Mouse (Mus musculus): ENCODE data around the gene Ptpra.
A peak's percentile ranks its signal among the peaks of the same experiment; 100 is the strongest.
"Not testable (repeated sequence)": the region's sequence is repeated elsewhere in the genome, so short reads cannot be mapped to it uniquely, and the experiment has no call there.

Gene Ptpra

GRCm38 (mm10) chr2:130491162-130491561 lies 41.1 kb downstream of the Ptpra start:
- no peak for DNase-seq

- peak; percentile 30 for DNase-seq
These were observed 41.5 kb downstream of the Ptpra start for GRCm38 (mm10) chr2:130491587-130491986.

- DNase-seq, result not testable (repeated sequence)
These were observed 45.0 kb downstream of the Ptpra start for GRCm38 (mm10) chr2:130495114-130495513.

- DNase-seq, result peak; percentile 17
These were observed 46.0 kb downstream of the Ptpra start for GRCm38 (mm10) chr2:130496037-130496436.

- no peak for DNase-seq
These were observed 46.9 kb downstream of the Ptpra start for GRCm38 (mm10) chr2:130496931-130497330.

- peak; percentile 13 for DNase-seq
These were observed 49.5 kb downstream of the Ptpra start for GRCm38 (mm10) chr2:130499546-130499945.

- no peak for DNase-seq
These were observed 51.5 kb downstream of the Ptpra start for GRCm38 (mm10) chr2:130501556-130501955.

- DNase-seq, result not testable (repeated sequence)
These were observed 61.5 kb downstream of the Ptpra start for GRCm38 (mm10) chr2:130511616-130512015.

- DNase-seq, result no peak
These were observed 63.8 kb downstream of the Ptpra start for GRCm38 (mm10) chr2:130513907-130514306.

- DNase-seq, result no peak
These were observed 65.7 kb downstream of the Ptpra start for GRCm38 (mm10) chr2:130515791-130516190.

GRCm38 (mm10) chr2:130521927-130522326 lies 71.8 kb downstream of the Ptpra start:
- no peak for DNase-seq

GRCm38 (mm10) chr2:130525480-130525879 lies 75.4 kb downstream of the Ptpra start:
- not testable (repeated sequence) for DNase-seq

- DNase-seq, result no peak
These were observed 78.4 kb downstream of the Ptpra start for GRCm38 (mm10) chr2:130528457-130528856.

GRCm38 (mm10) chr2:130529290-130529689 lies 79.2 kb downstream of the Ptpra start:
- no peak for DNase-seq

GRCm38 (mm10) chr2:130529925-130530324 lies 79.8 kb downstream of the Ptpra start:
- DNase-seq, result no peak

- no peak for DNase-seq
These were observed 82.1 kb downstream of the Ptpra start for GRCm38 (mm10) chr2:130532201-130532600.

GRCm38 (mm10) chr2:130535017-130535416 lies 84.9 kb downstream of the Ptpra start:
- no peak for DNase-seq

GRCm38 (mm10) chr2:130536890-130537289 lies 86.8 kb downstream of the Ptpra start:
- DNase-seq, result no peak

GRCm38 (mm10) chr2:130538876-130539546 lies 88.9 kb downstream of the Ptpra start:
- DNase-seq, result no peak

GRCm38 (mm10) chr2:130540266-130540665 lies 90.2 kb downstream of the Ptpra start:
- DNase-seq, result no peak

GRCm38 (mm10) chr2:130546957-130547356 lies 96.9 kb downstream of the Ptpra start:
- DNase-seq, result no peak

- no peak for DNase-seq
These were observed 104.8 kb downstream of the Ptpra start for GRCm38 (mm10) chr2:130554841-130555240.

- no peak for DNase-seq
These were observed 106.2 kb downstream of the Ptpra start for GRCm38 (mm10) chr2:130556292-130556691.

GRCm38 (mm10) chr2:130557462-130557861 lies 107.4 kb downstream of the Ptpra start:
- no peak for DNase-seq

GRCm38 (mm10) chr2:130558015-130558414 lies 107.9 kb downstream of the Ptpra start:
- DNase-seq, result no peak
